Mouse (Mus musculus): Measurements from ENCODE around the gene Zmym6. TPM values are rescaled to one million over a fixed set of nuclear protein-coding genes. Genes with fewer than 3 reads are reported as not detected.
A peak's percentile ranks its signal among the peaks of the same experiment; 100 is the strongest.

Zmym6 gene
- polyA plus RNA-seq, 1 experiment from 2014 or later = 27.7 TPM

- Histone ChIP-seq H3K9ac (replicated peaks; ENCODE audit: low read length) (no peak overlapping the region), H3K9me3 (replicated peaks; ENCODE audit: control insufficient read depth, low read length) (no peaks in the 10 kb centered on the region), H3K36me3 (replicated peaks; ENCODE audit: control insufficient read depth, insufficient read depth, low read depth, low read length) (no peaks in the 10 kb centered on the region), H3K4me1 (ENCODE audit: control insufficient read depth, insufficient read depth, low read length) (peaks cover 9% of the 10 kb centered on the region), H3K27ac (replicated peaks; ENCODE audit: low read depth, low read length) (no peak overlapping the region), H3K4me2 (ENCODE audit: low read depth, low read length) (no peak overlapping the region), H3K27me3 (ENCODE audit: control insufficient read depth, insufficient read depth, low read length) (peaks cover 38% of the 10 kb centered on the region), H3K4me3 (ENCODE audit: low read depth, low read length) (no peak overlapping the region)
- ATAC-seq (replicated peaks; ENCODE audit: insufficient number of reproducible peaks, low FRiP score, low TSS enrichment, low read depth) (no peak), DNase-seq (ENCODE audit: low spot score) (no peak)
- 22% methylated on average over 7 of the region's 7 CpGs for WGBS
These were observed 94.9 kb downstream of the Zmym6 start for GRCm38 (mm10) chr4:127172119-127172518.

- no peak for ATAC-seq (replicated peaks; ENCODE audit: insufficient number of reproducible peaks, low FRiP score, low TSS enrichment, low read depth)
- Histone ChIP-seq H3K4me2 (ENCODE audit: low read depth, low read length) (no peak overlapping the region), H3K9ac (replicated peaks; ENCODE audit: low read length) (no peak overlapping the region), H3K4me3 (ENCODE audit: low read depth, low read length) (no peak overlapping the region), H3K4me1 (ENCODE audit: control insufficient read depth, insufficient read depth, low read length) (peaks cover 9% of the 10 kb centered on the region), H3K27ac (replicated peaks; ENCODE audit: low read depth, low read length) (no peak overlapping the region), H3K36me3 (replicated peaks; ENCODE audit: control insufficient read depth, insufficient read depth, low read depth, low read length) (no peaks in the 10 kb centered on the region), H3K27me3 (ENCODE audit: control insufficient read depth, insufficient read depth, low read length) (peaks cover 37% of the 10 kb centered on the region), H3K9me3 (replicated peaks; ENCODE audit: control insufficient read depth, low read length) (no peaks in the 10 kb centered on the region)
- WGBS = 66% methylated on average over 4 of the region's 4 CpGs
- no peak for DNase-seq (ENCODE audit: low spot score)
These were observed 95.4 kb downstream of the Zmym6 start for GRCm38 (mm10) chr4:127172614-127173013.

- H3K36me3 ChIP-seq (replicated peaks; ENCODE audit: control insufficient read depth, insufficient read depth, low read depth, low read length) = no peaks in the 10 kb centered on the region
- peaks cover 29% of the 10 kb centered on the region for H3K27me3 ChIP-seq (ENCODE audit: control insufficient read depth, insufficient read depth, low read length)
- no peak overlapping the region for H3K4me3 ChIP-seq (ENCODE audit: low read depth, low read length)
- no peak overlapping the region for H3K27ac ChIP-seq (replicated peaks; ENCODE audit: low read depth, low read length)
- no peak overlapping the region for H3K9ac ChIP-seq (replicated peaks; ENCODE audit: low read length)
- DNase-seq (ENCODE audit: low spot score) (peak; percentile 89), ATAC-seq (replicated peaks; ENCODE audit: insufficient number of reproducible peaks, low FRiP score, low TSS enrichment, low read depth) (no peak)
- 2% methylated on average over 8 of the region's 8 CpGs for WGBS
- no peak overlapping the region for H3K4me2 ChIP-seq (ENCODE audit: low read depth, low read length)
- H3K4me1 ChIP-seq (ENCODE audit: control insufficient read depth, insufficient read depth, low read length) = peaks cover 5% of the 10 kb centered on the region
- no peaks in the 10 kb centered on the region for H3K9me3 ChIP-seq (replicated peaks; ENCODE audit: control insufficient read depth, low read length)
These were observed 96.3 kb downstream of the Zmym6 start for GRCm38 (mm10) chr4:127173461-127173860.

Other genes with a start within 250 kb of the Zmym6 start
- gene Zmym4, start 109.2 kb upstream of the Zmym6 start, polyA plus RNA-seq (2014; fragmentation: Nextera tagmentation; extraction: Ambion mirVana) = 26.5 and 29.6 TPM in 2 replicates
- gene Sfpq, start 56.1 kb upstream of the Zmym6 start, polyA plus RNA-seq (2014; fragmentation: Nextera tagmentation; extraction: Ambion mirVana) = 158 and 194 TPM in 2 replicates
- gene Zmym1, start 16.2 kb upstream of the Zmym6 start, polyA plus RNA-seq (2014; fragmentation: Nextera tagmentation; extraction: Ambion mirVana) = 37.1 and 37.6 TPM in 2 replicates
- gene Tmem35b, start 46.3 kb downstream of the Zmym6 start, polyA plus RNA-seq (2014; fragmentation: Nextera tagmentation; extraction: Ambion mirVana) = 13.3 and 15.8 TPM in 2 replicates
- gene Dlgap3, start 91.8 kb downstream of the Zmym6 start, polyA plus RNA-seq (2014; fragmentation: Nextera tagmentation; extraction: Ambion mirVana) = 1.4 and 1.8 TPM in 2 replicates
- gene Smim12, start 166.4 kb downstream of the Zmym6 start, polyA plus RNA-seq (2014; fragmentation: Nextera tagmentation; extraction: Ambion mirVana) = 49.5 and 56.0 TPM in 2 replicates
- 13.1 and 13.4 TPM in 2 replicates for gene Gja4, start 236.7 kb downstream of the Zmym6 start, polyA plus RNA-seq (2014; fragmentation: Nextera tagmentation; extraction: Ambion mirVana)